Mouse (Mus musculus) intestine, embryonic 15.5 days (tissue): ENCODE data around the gene Gm10642. TPM values are rescaled to one million over a fixed set of nuclear protein-coding genes. Genes with fewer than 3 reads are reported as not detected.

Source experiments
- ATAC-seq: fragments of 200-750 bp; cut with Nextera tagmentation; 2 replicates; pipeline ENCODE4 v1.8.0; 2017; ENCODE audit warnings: moderate TSS enrichment, moderate library complexity
- H3K27ac ChIP-seq: fragments of 300-500 bp; sonication (generic); 2 replicates; pipeline ENCODE4 v1.5.1; 2015; ENCODE audit warnings: mild to moderate bottlenecking, inconsistent platforms
- H3K27me3 ChIP-seq: fragments of 300-500 bp; sonication (generic); replicated peaks from 2 replicates; pipeline ENCODE4 v1.6.1; 2015; ENCODE audit warnings: inconsistent platforms
- H3K36me3 ChIP-seq: fragments of 300-500 bp; sonication (generic); 2 replicates; pipeline ENCODE4 v1.6.1; 2015; ENCODE audit warnings: inconsistent platforms
- H3K4me1 ChIP-seq: fragments of 300-500 bp; sonication (generic); replicated peaks from 2 replicates; pipeline ENCODE4 v1.6.1; 2015; ENCODE audit warnings: inconsistent platforms
- H3K4me2 ChIP-seq: fragments of 300-500 bp; sonication (generic); replicated peaks from 2 replicates; pipeline ENCODE4 v1.6.1; 2015; ENCODE audit warnings: mild to moderate bottlenecking, inconsistent platforms
- H3K4me3 ChIP-seq: fragments of 300-500 bp; sonication (generic); replicated peaks from 2 replicates; pipeline ENCODE4 v1.5.1; 2015; ENCODE audit warnings: inconsistent platforms
- H3K9ac ChIP-seq: fragments of 300-500 bp; sonication (generic); 2 replicates; pipeline ENCODE4 v1.6.1; 2015; ENCODE audit warnings: inconsistent platforms
- H3K9me3 ChIP-seq: fragments of 300-500 bp; sonication (generic); 2 replicates; pipeline ENCODE4 v1.6.1; 2016; ENCODE audit warnings: inconsistent platforms
- WGBS: fragments of 180-500 bp; shearing (Covaris S2); methylation state at CpG from one replicate; pipeline ENCODE4 v1.1.7; 2015; 5-methylcytosine and 5-hydroxymethylcytosine counted together
- polyA plus RNA-seq: library from polyadenylated mRNA; unstranded; fragments of >200 nt; fragmentation: Nextera tagmentation; extraction: Ambion mirVana; gene quantifications from 2 replicates; pipeline ENCODE4 v1.2.1, GENCODE M21; 2015

The Gm10642 gene
- polyA plus RNA-seq, 1 experiment from 2014 or later, result 0.59 TPM

GRCm38 (mm10) chr9:70675117-70675516 is 19.1 kb downstream of the Gm10642 start:
- no peak for ATAC-seq
- Histone ChIP-seq H3K4me1 (0 out of 2 replicates have a peak, but pooled peaks cover 2% of the 10 kb centered on the region), H3K4me2 (no peak overlapping the region), H3K27me3 (no peaks in the 10 kb centered on the region), H3K4me3 (no peak overlapping the region), H3K9me3 (no peaks in the 10 kb centered on the region), H3K27ac (no peak overlapping the region), H3K9ac (no peak overlapping the region), H3K36me3 (no peaks in the 10 kb centered on the region)
- WGBS, result 79% methylated on average over 4 of the region's 4 CpGs

DNA sequence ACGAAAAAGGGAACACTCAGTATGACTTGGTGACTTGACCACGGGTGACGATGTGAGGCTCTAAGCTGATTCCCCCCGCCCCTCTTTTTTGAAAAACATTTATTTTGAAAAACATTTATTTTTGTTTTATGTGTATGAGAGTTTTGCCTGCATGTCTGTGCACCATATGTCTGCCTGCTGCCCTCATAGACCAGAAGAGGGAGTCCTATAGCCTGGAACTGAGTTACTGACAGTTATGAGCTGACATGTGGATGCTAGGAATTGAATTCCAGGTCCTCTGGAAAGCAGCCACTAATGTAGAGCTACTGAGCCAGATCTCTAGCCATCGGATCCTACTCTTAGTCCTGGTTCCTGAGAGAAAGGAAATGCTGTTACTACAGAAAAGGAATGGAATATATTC is 19.9 kb downstream of the Gm10642 start:
- H3K27ac ChIP-seq, result no peak overlapping the region
- 0 out of 2 replicates have a peak, but pooled peaks cover 2% of the 10 kb centered on the region for H3K4me1 ChIP-seq
- no peak for ATAC-seq
- H3K27me3 ChIP-seq, result no peaks in the 10 kb centered on the region
- WGBS, result 91% methylated on average over 5 of the region's 5 CpGs
- no peaks in the 10 kb centered on the region for H3K36me3 ChIP-seq
- H3K9ac ChIP-seq, result no peak overlapping the region
- no peak overlapping the region for H3K4me3 ChIP-seq
- H3K9me3 ChIP-seq, result no peaks in the 10 kb centered on the region
- H3K4me2 ChIP-seq, result no peak overlapping the region

DNA sequence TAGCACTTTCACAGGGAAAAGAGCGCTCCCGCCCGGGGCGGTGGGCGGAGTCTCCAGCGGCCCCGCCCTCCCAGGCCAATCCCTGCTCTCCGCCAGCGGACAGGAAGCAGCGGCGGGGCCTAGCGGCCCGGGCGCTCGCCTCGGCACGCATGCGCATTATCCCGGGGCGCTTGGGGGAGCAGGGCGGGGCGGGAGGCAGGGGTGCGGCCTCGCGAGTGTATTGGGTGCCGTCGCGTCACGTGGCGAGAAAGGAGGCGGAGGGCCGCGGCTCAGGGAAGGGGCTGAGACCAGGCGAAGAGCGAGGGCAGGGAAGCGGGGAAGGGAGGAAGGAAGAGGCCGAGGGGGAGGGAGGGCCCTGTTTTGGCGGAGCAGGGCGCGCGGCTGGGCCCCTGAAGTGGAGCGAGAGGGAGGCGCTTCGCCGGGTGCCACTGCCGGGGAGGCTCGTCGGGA is 22.7 kb downstream of the Gm10642 start, which contains the start of gene Adam10:
Adam10 (plus strand) TSS at position 316 of the 450 bp plus-strand sequence.
- peak within 1 kb of the TSS; percentile 98 for H3K4me3 ChIP-seq
- peak within 1 kb of the TSS; percentile 98 for H3K9ac ChIP-seq
- H3K4me1 ChIP-seq, result 0 out of 2 replicates have a peak, but pooled peaks cover 7% of the 10 kb centered on the region
- ATAC-seq, result peak; percentile 99
- H3K27ac ChIP-seq, result peak within 1 kb of the TSS; percentile 98
- no peaks in the 10 kb centered on the region for H3K9me3 ChIP-seq
- peak within 1 kb of the TSS; percentile 68 for H3K4me2 ChIP-seq
- H3K36me3 ChIP-seq, result no peaks in the 10 kb centered on the region
- under 1% methylated on average over 47 of the region's 48 CpGs for WGBS
- H3K27me3 ChIP-seq, result no peaks in the 10 kb centered on the region

DNA sequence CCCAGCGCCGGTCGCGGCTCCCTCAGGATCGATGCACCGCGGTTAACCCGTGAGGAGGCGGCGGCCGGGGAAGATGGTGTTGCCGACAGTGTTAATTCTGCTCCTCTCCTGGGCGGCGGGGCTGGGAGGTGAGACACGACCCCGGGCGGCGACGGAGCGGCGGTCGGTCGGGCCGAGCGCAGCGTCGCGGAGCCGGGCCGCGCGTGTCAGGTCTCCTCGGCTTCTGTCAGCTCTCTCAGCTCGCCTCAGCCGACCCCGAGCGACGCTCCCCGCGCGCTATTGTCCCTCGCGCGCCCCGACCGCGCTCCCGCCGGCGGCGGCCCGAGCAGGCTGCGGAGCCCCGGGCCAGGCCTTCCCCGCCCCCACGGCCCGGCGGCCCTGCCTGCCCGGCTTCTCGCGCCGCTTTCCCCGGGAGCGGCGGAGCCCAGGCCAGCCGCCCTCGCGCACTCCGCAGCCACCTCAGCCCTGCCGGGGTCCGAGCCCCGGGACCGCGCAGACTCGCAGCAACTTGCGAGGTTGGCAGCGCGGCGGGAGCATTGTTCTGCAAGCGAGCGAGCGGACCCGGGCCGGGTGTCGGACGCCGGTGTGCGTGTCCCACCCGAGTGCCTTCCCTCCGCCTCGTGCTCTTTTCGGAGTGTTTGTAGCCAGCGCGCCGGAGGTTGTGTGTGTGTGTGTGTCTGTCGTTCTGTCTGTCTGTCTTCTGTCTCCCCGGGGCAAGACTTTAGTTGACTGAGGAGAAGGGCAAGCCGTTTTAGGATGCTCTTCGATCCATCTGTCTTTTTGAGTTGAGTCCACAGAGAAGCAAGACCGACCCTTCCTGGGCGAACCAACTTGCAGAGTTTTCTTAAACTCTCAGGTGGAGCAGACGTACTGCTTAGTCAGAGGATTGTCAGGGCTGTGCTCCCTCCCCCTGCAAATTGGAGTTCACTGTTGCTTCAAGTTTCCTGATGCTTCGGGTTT is 23.4 kb downstream of the Gm10642 start:
- WGBS, result 0% methylated on average over 88 of the region's 103 CpGs
- no peak; the same call in 1 of the 2 replicates for ATAC-seq

DNA sequence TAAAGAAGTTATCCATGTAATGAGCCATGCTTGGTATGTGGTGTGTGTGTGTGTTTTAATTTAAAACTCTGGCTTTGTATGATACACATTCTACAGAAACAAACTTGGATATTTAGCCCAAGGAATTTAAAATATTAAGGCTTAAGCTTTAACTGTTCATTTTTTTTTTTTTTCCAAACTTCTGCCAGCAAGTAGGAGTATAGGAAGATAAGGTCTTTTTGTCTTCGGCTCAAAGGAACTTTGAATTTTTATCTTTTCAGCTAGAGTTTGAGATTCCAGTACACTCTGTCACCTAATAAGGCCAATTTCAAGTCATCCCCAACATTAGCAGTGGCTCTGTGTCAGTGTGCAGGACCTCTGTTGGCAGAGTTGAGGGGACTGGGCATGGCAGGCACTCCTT is 26.2 kb downstream of the Gm10642 start:
- no peak overlapping the region for H3K4me2 ChIP-seq
- 59% methylated on average over 1 of the region's 1 CpGs for WGBS
- H3K9ac ChIP-seq, result no peak overlapping the region
- no peaks in the 10 kb centered on the region for H3K36me3 ChIP-seq
- 0 out of 2 replicates have a peak, but pooled peaks cover 7% of the 10 kb centered on the region for H3K4me1 ChIP-seq
- ATAC-seq, result no peak
- H3K4me3 ChIP-seq, result no peak overlapping the region
- no peaks in the 10 kb centered on the region for H3K27me3 ChIP-seq
- no peaks in the 10 kb centered on the region for H3K9me3 ChIP-seq
- H3K27ac ChIP-seq, result no peak overlapping the region

More for the DNA sequence above, 23.4 kb downstream of the Gm10642 start:
- H3K4me3 ChIP-seq, result peak overlapping the region; percentile 98
- no peaks in the 10 kb centered on the region for H3K36me3 ChIP-seq
- H3K27ac ChIP-seq, result peak overlapping the region; percentile 98
- H3K9me3 ChIP-seq, result no peaks in the 10 kb centered on the region
- H3K4me2 ChIP-seq, result peak overlapping the region; percentile 68
- 0 out of 2 replicates have a peak, but pooled peaks cover 7% of the 10 kb centered on the region for H3K4me1 ChIP-seq
- peak overlapping the region; percentile 98 for H3K9ac ChIP-seq
- no peaks in the 10 kb centered on the region for H3K27me3 ChIP-seq

DNA sequence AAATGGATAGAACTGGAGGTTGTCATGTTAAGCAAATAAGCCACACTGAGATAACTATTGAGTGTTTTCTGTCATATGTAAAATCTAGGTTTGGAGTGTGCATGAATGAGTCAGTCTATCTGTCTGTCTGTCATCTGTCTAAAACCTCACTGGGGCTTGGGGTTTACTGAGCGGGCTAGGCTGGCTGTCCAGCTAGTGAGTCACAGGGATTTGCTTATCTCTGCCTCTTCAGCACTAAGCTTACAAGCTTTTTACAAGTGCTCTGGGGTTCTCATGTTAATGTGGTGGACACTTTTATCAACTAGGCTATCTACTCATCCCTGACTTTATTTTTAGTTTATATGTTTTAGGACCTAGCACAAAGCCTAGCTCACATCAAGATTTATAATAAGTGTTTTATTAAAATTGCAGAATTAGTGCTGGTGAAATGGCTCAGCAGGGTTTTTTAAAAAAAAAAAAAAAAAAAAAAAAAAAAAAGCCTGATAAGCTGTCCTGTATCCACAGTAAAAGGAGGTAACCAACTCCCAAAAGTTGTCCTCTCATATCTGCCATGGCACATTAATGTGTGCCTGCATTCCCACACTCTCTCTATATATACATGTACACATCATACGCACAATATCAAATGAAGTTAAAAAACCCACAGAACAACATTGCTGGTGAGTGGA is 32.4 kb downstream of the Gm10642 start:
- no peaks in the 10 kb centered on the region for H3K36me3 ChIP-seq
- no peaks in the 10 kb centered on the region for H3K27me3 ChIP-seq
- H3K4me3 ChIP-seq, result no peak overlapping the region
- no peak overlapping the region for H3K9ac ChIP-seq
- no peak for ATAC-seq
- WGBS, result 77% methylated on average over 2 of the region's 2 CpGs
- H3K27ac ChIP-seq, result no peak overlapping the region
- H3K4me2 ChIP-seq, result no peak overlapping the region
- no peaks in the 10 kb centered on the region for H3K4me1 ChIP-seq
- H3K9me3 ChIP-seq, result no peaks in the 10 kb centered on the region

GRCm38 (mm10) chr9:70689926-70690325 is 33.9 kb downstream of the Gm10642 start:
- ATAC-seq, result no peak
- Histone ChIP-seq H3K4me3 (no peak overlapping the region), H3K9ac (no peak overlapping the region), H3K36me3 (no peaks in the 10 kb centered on the region), H3K27ac (no peak overlapping the region), H3K4me2 (no peak overlapping the region), H3K9me3 (no peaks in the 10 kb centered on the region), H3K27me3 (no peaks in the 10 kb centered on the region), H3K4me1 (no peaks in the 10 kb centered on the region)
- 76% methylated on average over 3 of the region's 3 CpGs for WGBS

- no peaks in the 10 kb centered on the region for H3K36me3 ChIP-seq
- H3K27ac ChIP-seq, result no peak overlapping the region
- H3K4me1 ChIP-seq, result no peaks in the 10 kb centered on the region
- ATAC-seq, result no peak
- no peaks in the 10 kb centered on the region for H3K27me3 ChIP-seq
- no peak overlapping the region for H3K4me2 ChIP-seq
- H3K9me3 ChIP-seq, result no peaks in the 10 kb centered on the region
- H3K4me3 ChIP-seq, result no peak overlapping the region
- no peak overlapping the region for H3K9ac ChIP-seq
These were observed 34.5 kb downstream of the Gm10642 start for GRCm38 (mm10) chr9:70690579-70690978.

DNA sequence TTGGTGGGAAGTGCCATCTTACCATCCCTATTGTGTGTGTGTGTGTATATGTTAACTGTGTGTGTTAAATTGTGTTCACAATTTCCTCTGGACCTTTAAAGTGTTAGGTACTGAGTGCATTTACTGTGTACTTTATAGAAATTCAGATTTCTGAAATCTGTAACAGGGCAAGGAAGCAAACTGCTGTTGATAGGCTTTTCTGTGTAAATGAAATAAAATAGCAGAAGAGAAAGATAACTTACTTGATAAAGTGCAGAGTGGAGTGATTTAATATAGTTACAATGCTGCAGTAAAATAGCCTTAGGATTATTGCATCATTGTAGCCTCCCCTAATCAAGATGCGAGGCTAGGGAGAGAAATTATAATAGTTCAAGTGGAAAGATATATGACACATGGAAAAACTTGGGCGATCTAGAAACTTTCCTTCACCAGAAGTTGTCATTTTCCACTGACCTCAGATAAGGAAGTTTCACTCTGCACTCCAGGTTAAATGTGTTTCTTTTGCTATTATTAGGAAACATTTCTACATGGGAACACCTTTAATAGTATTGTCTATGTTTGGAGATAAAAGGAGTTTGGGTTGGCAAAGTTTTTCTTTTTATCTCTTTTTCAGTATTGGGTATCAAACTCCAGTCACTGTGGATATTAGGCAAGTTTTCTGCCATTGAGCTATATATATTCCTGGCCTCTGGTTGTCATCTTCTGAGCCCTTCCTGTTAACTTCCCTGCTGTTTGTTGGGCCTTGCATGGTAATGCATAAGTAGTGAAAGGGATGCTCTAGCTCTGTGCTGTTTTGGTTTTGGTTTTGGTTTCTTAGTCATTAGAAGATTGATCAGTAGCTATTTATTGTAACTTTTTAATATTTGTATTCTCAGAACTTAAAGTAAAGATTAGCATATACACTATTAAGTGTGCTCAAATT is 36.0 kb downstream of the Gm10642 start:
- Histone ChIP-seq H3K36me3 (no peaks in the 10 kb centered on the region), H3K9ac (no peak overlapping the region), H3K9me3 (no peaks in the 10 kb centered on the region), H3K4me3 (no peak overlapping the region), H3K27me3 (no peaks in the 10 kb centered on the region), H3K4me2 (no peak overlapping the region), H3K4me1 (no peaks in the 10 kb centered on the region), H3K27ac (no peak overlapping the region)
- WGBS, result 49% methylated on average over 2 of the region's 2 CpGs
- ATAC-seq, result no peak

DNA sequence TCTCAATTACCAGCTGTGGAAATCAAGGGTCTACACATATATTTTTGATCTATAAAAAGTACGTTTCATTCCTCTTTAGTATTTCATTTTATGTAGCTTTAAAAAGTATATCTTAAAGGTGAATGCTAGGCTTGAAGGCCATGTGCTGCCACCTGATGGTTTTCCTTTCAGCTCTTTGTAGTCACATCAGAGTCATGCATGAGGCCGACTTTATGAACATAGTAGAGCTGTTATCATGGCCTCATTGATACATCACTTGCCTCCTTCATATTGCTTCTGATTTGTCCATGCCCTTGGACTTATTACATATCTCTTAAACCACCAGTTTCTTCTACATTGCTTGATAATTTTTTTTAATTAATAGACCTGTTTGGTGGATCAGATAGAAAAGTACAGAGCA is 39.7 kb downstream of the Gm10642 start:
- WGBS, result 87% methylated on average over 2 of the region's 2 CpGs
- Histone ChIP-seq H3K4me1 (no peaks in the 10 kb centered on the region), H3K4me3 (no peak overlapping the region), H3K4me2 (no peak overlapping the region), H3K27ac (no peak overlapping the region), H3K27me3 (no peaks in the 10 kb centered on the region), H3K9ac (no peak overlapping the region), H3K9me3 (no peaks in the 10 kb centered on the region), H3K36me3 (no peaks in the 10 kb centered on the region)
- no peak for ATAC-seq

- no peak overlapping the region for H3K9ac ChIP-seq
- no peak overlapping the region for H3K4me3 ChIP-seq
- H3K27ac ChIP-seq, result no peak overlapping the region
- ATAC-seq, result no peak
- 72% methylated on average over 1 of the region's 1 CpGs for WGBS
- H3K36me3 ChIP-seq, result no peaks in the 10 kb centered on the region
- H3K27me3 ChIP-seq, result no peaks in the 10 kb centered on the region
- H3K9me3 ChIP-seq, result no peaks in the 10 kb centered on the region
- no peaks in the 10 kb centered on the region for H3K4me1 ChIP-seq
- no peak overlapping the region for H3K4me2 ChIP-seq
These were observed 42.0 kb downstream of the Gm10642 start for GRCm38 (mm10) chr9:70698090-70698489.
